Mouse (Mus musculus): ENCODE measurements around the gene Fam180a.

Gene Fam180a

GRCm38 (mm10) chr6:35309406-35309805 lies 16.5 kb downstream of the Fam180a start:
- DNase-seq (ENCODE audit: low read depth, low spot score) = peak; percentile 19

- DNase-seq (ENCODE audit: low read depth, low spot score) = no peak
Observed at GRCm38 (mm10) chr6:35308037-35308436, 17.9 kb downstream of the Fam180a start, which contains the start of gene Slc13a4. Slc13a4 (minus strand) TSS chr6:35308131.

- no peak for DNase-seq (ENCODE audit: low read depth, low spot score)
Observed at GRCm38 (mm10) chr6:35307136-35307535, 18.8 kb downstream of the Fam180a start.

- peak; percentile 16 for DNase-seq (ENCODE audit: low read depth, low spot score)
Observed at GRCm38 (mm10) chr6:35303355-35303900, 22.5 kb downstream of the Fam180a start.

- DNase-seq (ENCODE audit: low read depth, low spot score) = no peak
Observed at GRCm38 (mm10) chr6:35302581-35302980, 23.4 kb downstream of the Fam180a start.

GRCm38 (mm10) chr6:35298323-35298722 lies 27.6 kb downstream of the Fam180a start:
- DNase-seq (ENCODE audit: low read depth, low spot score) = no peak

GRCm38 (mm10) chr6:35297516-35298227 lies 28.3 kb downstream of the Fam180a start:
- DNase-seq (ENCODE audit: low read depth, low spot score) = no peak

- peak; percentile 25 for DNase-seq (ENCODE audit: low read depth, low spot score)
Observed at GRCm38 (mm10) chr6:35297001-35297400, 28.9 kb downstream of the Fam180a start.

GRCm38 (mm10) chr6:35294964-35295363 lies 31.0 kb downstream of the Fam180a start:
- no peak for DNase-seq (ENCODE audit: low read depth, low spot score)

GRCm38 (mm10) chr6:35289676-35290075 lies 36.3 kb downstream of the Fam180a start:
- no peak for DNase-seq (ENCODE audit: low read depth, low spot score)

GRCm38 (mm10) chr6:35288920-35289319 lies 37.0 kb downstream of the Fam180a start:
- DNase-seq (ENCODE audit: low read depth, low spot score) = no peak

GRCm38 (mm10) chr6:35288114-35288761 lies 37.7 kb downstream of the Fam180a start:
- DNase-seq (ENCODE audit: low read depth, low spot score) = peak; percentile 20

GRCm38 (mm10) chr6:35279306-35279705 lies 46.6 kb downstream of the Fam180a start:
- no peak for DNase-seq (ENCODE audit: low read depth, low spot score)

GRCm38 (mm10) chr6:35277903-35278587 lies 47.9 kb downstream of the Fam180a start:
- DNase-seq (ENCODE audit: low read depth, low spot score) = no peak

- no peak for DNase-seq (ENCODE audit: low read depth, low spot score)
Observed at GRCm38 (mm10) chr6:35273391-35274082, 52.4 kb downstream of the Fam180a start.

GRCm38 (mm10) chr6:35271868-35272765 lies 53.8 kb downstream of the Fam180a start:
- DNase-seq (ENCODE audit: low read depth, low spot score) = no peak

GRCm38 (mm10) chr6:35271094-35271855 lies 54.7 kb downstream of the Fam180a start:
- DNase-seq (ENCODE audit: low read depth, low spot score) = no peak

GRCm38 (mm10) chr6:35269643-35270042 lies 56.3 kb downstream of the Fam180a start:
- DNase-seq (ENCODE audit: low read depth, low spot score) = no peak

GRCm38 (mm10) chr6:35268711-35269110 lies 57.2 kb downstream of the Fam180a start:
- DNase-seq (ENCODE audit: low read depth, low spot score) = no peak

Measured in skeletal muscle tissue, adult 2 months (tissue).